Mouse (Mus musculus) E14TG2a.4 (cell line): ENCODE measurements around the gene Cxcr5.

Experiments used
- CTCF ChIP-seq: conservative IDR thresholded peaks from 2 replicates; pipeline ENCODE4 v1.5.1; 2014; ENCODE audit warnings: low read length
- NANOG ChIP-seq: IDR thresholded peaks from 2 replicates; pipeline ENCODE4 v1.6.1; 2014; ENCODE audit warnings: borderline replicate concordance, low read length, mixed read lengths
- POU5F1 ChIP-seq: IDR thresholded peaks from 2 replicates; pipeline ENCODE4 v1.6.1; 2014; ENCODE audit warnings: low read length, borderline replicate concordance

- TF ChIP-seq CTCF (no peak), POU5F1 (no peak), NANOG (no peak)
Observed at GRCm38 (mm10) chr9:44478229-44478921, 83.3 kb downstream of the Cxcr5 start.
